Mouse (Mus musculus) embryonic facial prominence, embryonic 15.5 days (tissue): ENCODE data around the gene Ush2a. TPM values are rescaled to one million over a fixed set of nuclear protein-coding genes. Genes with fewer than 3 reads are reported as not detected.
A peak's percentile ranks its signal among the peaks of the same experiment; 100 is the strongest.

Source experiments
- ATAC-seq: fragments of 200-750 bp; cut with Nextera tagmentation; 2 replicates; pipeline ENCODE4 v1.8.0; 2017; ENCODE audit warnings: low read depth, moderate TSS enrichment; ENCODE audit not compliant: insufficient number of reproducible peaks, low FRiP score, low TSS enrichment
- H3K27ac ChIP-seq: fragments of 300-500 bp; sonication (generic); replicated peaks from 2 replicates; pipeline ENCODE4 v1.5.1; 2015; ENCODE audit warnings: mild to moderate bottlenecking, inconsistent platforms
- H3K27me3 ChIP-seq: fragments of 300-500 bp; sonication (generic); 2 replicates; pipeline ENCODE4 v1.6.1; 2015; ENCODE audit warnings: inconsistent platforms
- H3K36me3 ChIP-seq: fragments of 300-500 bp; sonication (generic); 2 replicates; pipeline ENCODE4 v1.6.1; 2015; ENCODE audit warnings: mild to moderate bottlenecking, inconsistent platforms
- H3K4me1 ChIP-seq: fragments of 300-500 bp; sonication (generic); 2 replicates; pipeline ENCODE4 v1.6.1; 2015; ENCODE audit warnings: inconsistent platforms
- H3K4me2 ChIP-seq: fragments of 300-500 bp; sonication (generic); replicated peaks from 2 replicates; pipeline ENCODE4 v1.6.1; 2015; ENCODE audit warnings: mild to moderate bottlenecking, inconsistent platforms
- H3K4me3 ChIP-seq: fragments of 300-500 bp; sonication (generic); replicated peaks from 2 replicates; pipeline ENCODE4 v1.5.1; 2015; ENCODE audit warnings: mild to moderate bottlenecking, inconsistent platforms
- H3K9ac ChIP-seq: fragments of 300-500 bp; sonication (generic); 2 replicates; pipeline ENCODE4 v1.6.1; 2015; ENCODE audit warnings: inconsistent platforms
- H3K9me3 ChIP-seq: fragments of 300-500 bp; sonication (generic); replicated peaks from 2 replicates; pipeline ENCODE4 v1.6.1; 2016; ENCODE audit warnings: inconsistent platforms
- WGBS: fragments of 180-500 bp; shearing (Covaris S2); methylation state at CpG from one replicate; pipeline ENCODE4 v1.1.7; 2015; 5-methylcytosine and 5-hydroxymethylcytosine counted together
- polyA plus RNA-seq: library from polyadenylated mRNA; unstranded; fragments of >200 nt; fragmentation: Nextera tagmentation; extraction: Ambion mirVana; gene quantifications from 2 replicates; pipeline ENCODE4 v1.2.1, GENCODE M21; 2015

The Ush2a gene
- polyA plus RNA-seq, 1 experiment from 2014 or later: 0.04 TPM

- no peak overlapping the region for H3K9ac ChIP-seq
- no peaks in the 10 kb centered on the region for H3K9me3 ChIP-seq
- H3K27ac ChIP-seq: no peak overlapping the region
- WGBS: 34% methylated on average over 4 of the region's 4 CpGs
- H3K36me3 ChIP-seq: peaks cover 62% of the 10 kb centered on the region
- H3K4me2 ChIP-seq: no peak overlapping the region
- H3K4me3 ChIP-seq: no peak overlapping the region
- no peaks in the 10 kb centered on the region; the same call in 1 of the 2 replicates for H3K4me1 ChIP-seq
- H3K27me3 ChIP-seq: no peaks in the 10 kb centered on the region
- ATAC-seq: no peak
Observed at GRCm38 (mm10) chr1:188993218-188993617, 731.4 kb downstream of the Ush2a start.

GRCm38 (mm10) chr1:188997921-188998320 is 736.1 kb downstream of the Ush2a start:
- Histone ChIP-seq H3K4me3 (no peak overlapping the region), H3K9me3 (no peaks in the 10 kb centered on the region), H3K4me1 (no peaks in the 10 kb centered on the region; the same call in 1 of the 2 replicates), H3K9ac (no peak overlapping the region), H3K27me3 (no peaks in the 10 kb centered on the region), H3K36me3 (peaks cover 40% of the 10 kb centered on the region), H3K27ac (no peak overlapping the region), H3K4me2 (no peak overlapping the region)
- 88% methylated on average over 3 of the region's 3 CpGs for WGBS
- no peak for ATAC-seq

- H3K27ac ChIP-seq: no peak overlapping the region
- no peaks in the 10 kb centered on the region for H3K27me3 ChIP-seq
- H3K4me1 ChIP-seq: peaks cover 3% of the 10 kb centered on the region; the same call in 1 of the 2 replicates
- 86% methylated on average over 10 of the region's 10 CpGs for WGBS
- H3K9me3 ChIP-seq: no peaks in the 10 kb centered on the region
- no peak overlapping the region for H3K4me2 ChIP-seq
- H3K9ac ChIP-seq: no peak overlapping the region
- ATAC-seq: no peak
- peaks cover 35% of the 10 kb centered on the region for H3K36me3 ChIP-seq
- H3K4me3 ChIP-seq: no peak overlapping the region
Observed at GRCm38 (mm10) chr1:188999981-189000380, 738.2 kb downstream of the Ush2a start.

DNA sequence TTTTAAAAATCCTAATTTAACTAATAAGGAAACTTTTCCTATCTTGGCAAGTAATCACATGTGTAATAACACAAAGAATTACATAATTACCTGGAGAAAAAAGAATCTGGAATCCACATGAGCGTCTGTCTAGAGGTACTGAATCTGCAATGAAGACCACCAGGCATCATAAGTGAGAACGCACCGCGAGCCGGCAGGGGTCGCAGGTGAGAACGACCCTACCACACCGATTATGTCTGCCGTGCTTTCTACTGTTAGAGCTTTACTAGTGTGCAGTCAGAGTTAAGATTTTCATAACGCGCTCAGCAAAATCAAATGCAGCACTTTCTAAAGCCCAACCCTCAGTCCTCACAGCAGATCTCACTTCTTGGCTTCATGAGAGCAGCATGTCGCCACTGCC is 740.0 kb downstream of the Ush2a start:
- no peak for ATAC-seq
- H3K27ac ChIP-seq: no peak overlapping the region
- no peak overlapping the region for H3K4me2 ChIP-seq
- 89% methylated on average over 12 of the region's 12 CpGs for WGBS
- peaks cover 18% of the 10 kb centered on the region; the same call in 1 of the 2 replicates for H3K36me3 ChIP-seq
- no peaks in the 10 kb centered on the region for H3K9me3 ChIP-seq
- no peak overlapping the region for H3K4me3 ChIP-seq
- H3K9ac ChIP-seq: no peak overlapping the region
- H3K27me3 ChIP-seq: no peaks in the 10 kb centered on the region
- peaks cover 18% of the 10 kb centered on the region for H3K4me1 ChIP-seq

DNA sequence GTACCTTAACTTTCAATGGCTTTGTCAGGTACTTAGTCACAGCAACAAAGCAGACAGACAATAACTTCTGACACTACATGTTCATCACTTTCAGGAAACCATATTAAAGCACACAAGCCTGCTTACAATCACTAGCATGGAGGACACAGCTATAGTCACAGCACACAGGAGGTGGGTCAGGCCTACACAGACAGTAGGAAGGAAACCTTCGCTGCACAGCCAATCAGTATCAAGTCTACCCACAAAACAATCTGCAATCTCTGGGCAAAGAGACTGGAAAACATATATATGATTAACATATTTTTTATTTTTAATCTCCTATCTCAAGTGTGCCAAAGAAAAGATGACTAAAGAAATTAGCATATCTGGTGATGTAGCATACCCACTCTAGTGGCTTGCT is 743.0 kb downstream of the Ush2a start:
- 86% methylated on average over 1 of the region's 1 CpGs for WGBS

GRCm38 (mm10) chr1:189006267-189006666 is 744.4 kb downstream of the Ush2a start:
- Histone ChIP-seq H3K4me1 (peaks cover 20% of the 10 kb centered on the region), H3K4me3 (peak overlapping the region; percentile 99), H3K9me3 (no peaks in the 10 kb centered on the region), H3K36me3 (no peaks in the 10 kb centered on the region), H3K27ac (no peak overlapping the region), H3K9ac (no peak overlapping the region), H3K27me3 (no peaks in the 10 kb centered on the region), H3K4me2 (peak overlapping the region; percentile 93)
- 59% methylated on average over 5 of the region's 5 CpGs for WGBS
- ATAC-seq: no peak

More for the DNA sequence above, 743.0 kb downstream of the Ush2a start:
- no peaks in the 10 kb centered on the region for H3K9me3 ChIP-seq
- no peak overlapping the region for H3K4me3 ChIP-seq
- H3K27me3 ChIP-seq: no peaks in the 10 kb centered on the region
- H3K4me2 ChIP-seq: no peak overlapping the region
- H3K36me3 ChIP-seq: peaks cover 6% of the 10 kb centered on the region; the same call in 1 of the 2 replicates
- H3K4me1 ChIP-seq: peaks cover 20% of the 10 kb centered on the region
- no peak overlapping the region for H3K27ac ChIP-seq
- no peak overlapping the region for H3K9ac ChIP-seq
- ATAC-seq: no peak

- H3K36me3 ChIP-seq: no peaks in the 10 kb centered on the region
- peak overlapping the region; percentile 99 for H3K4me3 ChIP-seq
- ATAC-seq: no peak
- H3K27me3 ChIP-seq: no peaks in the 10 kb centered on the region
- no peaks in the 10 kb centered on the region for H3K9me3 ChIP-seq
- peak overlapping the region; percentile 89 for H3K9ac ChIP-seq
- peaks cover 20% of the 10 kb centered on the region for H3K4me1 ChIP-seq
- 3% methylated on average over 7 of the region's 7 CpGs for WGBS
- no peak overlapping the region for H3K27ac ChIP-seq
- H3K4me2 ChIP-seq: peak overlapping the region; percentile 93
Observed at GRCm38 (mm10) chr1:189006826-189007225, 745.0 kb downstream of the Ush2a start.

DNA sequence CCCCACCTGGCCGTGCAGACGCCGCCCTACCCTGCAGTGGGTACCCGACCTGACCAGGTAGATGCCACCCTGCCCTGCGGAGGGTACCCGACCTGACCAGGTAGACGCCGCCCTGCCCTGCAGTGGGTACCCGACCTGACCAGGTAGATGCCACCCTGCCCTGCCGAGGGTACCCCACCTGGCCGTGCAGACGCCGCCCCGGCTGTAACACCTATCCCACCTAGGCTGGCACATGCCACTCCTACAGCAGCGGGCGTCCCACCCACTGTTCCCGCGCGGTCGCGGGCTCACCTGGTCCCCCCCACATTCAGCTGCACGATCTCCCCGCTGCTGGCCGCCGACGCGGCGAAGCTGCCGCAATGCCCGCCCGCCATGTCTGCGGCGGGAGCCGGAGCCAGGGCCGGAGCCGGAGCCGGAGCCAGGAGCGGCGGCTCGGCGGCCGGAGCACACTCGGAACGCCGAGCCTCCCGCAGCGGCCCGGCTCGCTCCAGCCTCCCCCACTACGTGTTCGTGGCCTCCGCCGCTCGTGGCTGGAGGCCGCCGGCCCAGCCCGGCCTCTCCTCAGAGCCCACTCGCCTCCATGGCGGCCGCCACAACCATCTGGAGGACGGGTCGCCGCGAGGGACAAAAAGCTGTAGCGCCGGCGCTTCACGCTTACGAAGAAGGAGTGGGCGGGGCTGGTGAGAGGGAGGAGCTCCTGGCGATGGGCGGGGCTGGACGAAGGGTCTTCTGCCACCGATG is 745.6 kb downstream of the Ush2a start, which contains the start of gene Kctd3:
TSS of gene Kctd3 (minus strand) at position 603 of the 741 bp plus-strand sequence.
- ATAC-seq: peak; percentile 87
- Histone ChIP-seq H3K36me3 (no peaks in the 10 kb centered on the region), H3K27me3 (no peaks in the 10 kb centered on the region), H3K27ac (peak within 1 kb of the TSS; percentile 68), H3K4me2 (peak within 1 kb of the TSS; percentile 93), H3K9me3 (no peaks in the 10 kb centered on the region), H3K4me1 (peaks cover 20% of the 10 kb centered on the region), H3K9ac (peak within 1 kb of the TSS; percentile 89), H3K4me3 (peak within 1 kb of the TSS; percentile 99)
- under 1% methylated on average over 74 of the region's 74 CpGs for WGBS

- Histone ChIP-seq H3K9me3 (no peaks in the 10 kb centered on the region), H3K4me3 (peak overlapping the region; percentile 99), H3K27me3 (no peaks in the 10 kb centered on the region), H3K36me3 (no peaks in the 10 kb centered on the region), H3K27ac (no peak overlapping the region), H3K4me1 (peaks cover 26% of the 10 kb centered on the region), H3K4me2 (peak overlapping the region; percentile 93), H3K9ac (no peak overlapping the region)
- WGBS: 43% methylated on average over 7 of the region's 7 CpGs
- peak; percentile 54 for ATAC-seq
Observed at GRCm38 (mm10) chr1:189007980-189008324, 746.1 kb downstream of the Ush2a start.

DNA sequence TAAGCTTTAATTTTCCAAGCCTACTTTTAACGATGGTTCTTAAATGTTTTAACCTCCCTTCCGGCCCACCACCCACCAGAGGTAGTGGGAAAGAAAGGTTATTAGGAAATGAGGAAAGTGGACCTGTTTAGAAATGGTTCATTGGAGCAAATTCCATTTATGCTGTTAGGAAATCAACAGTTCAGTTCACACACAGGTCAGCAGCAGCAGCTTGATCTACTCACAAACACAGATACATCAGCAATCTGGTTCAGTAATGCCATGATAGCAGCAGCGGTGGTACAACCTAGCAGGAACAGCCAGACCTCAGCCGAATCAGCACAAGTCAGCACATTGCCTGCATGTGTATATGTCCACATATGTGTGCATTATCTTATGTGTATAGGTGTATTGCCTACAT is 748.8 kb downstream of the Ush2a start:
- no peak overlapping the region for H3K4me3 ChIP-seq
- no peaks in the 10 kb centered on the region for H3K27me3 ChIP-seq
- WGBS: 86% methylated on average over 4 of the region's 4 CpGs
- H3K4me2 ChIP-seq: no peak overlapping the region
- no peak overlapping the region for H3K9ac ChIP-seq
- no peaks in the 10 kb centered on the region for H3K36me3 ChIP-seq
- no peak for ATAC-seq
- no peaks in the 10 kb centered on the region for H3K9me3 ChIP-seq
- no peak overlapping the region for H3K27ac ChIP-seq
- peaks cover 27% of the 10 kb centered on the region for H3K4me1 ChIP-seq

- WGBS: 3% methylated on average over 16 of the region's 16 CpGs
- Histone ChIP-seq H3K4me3 (peak overlapping the region; percentile 16; the same call in 1 of the 2 replicates), H3K36me3 (no peaks in the 10 kb centered on the region), H3K27me3 (no peaks in the 10 kb centered on the region), H3K4me2 (peak overlapping the region; percentile 42), H3K9ac (no peak overlapping the region), H3K27ac (no peak overlapping the region), H3K9me3 (no peaks in the 10 kb centered on the region), H3K4me1 (peaks cover 13% of the 10 kb centered on the region)
- ATAC-seq: no peak
Observed at GRCm38 (mm10) chr1:189012846-189013586, 751.2 kb downstream of the Ush2a start.
